Mouse (Mus musculus) ES-Bruce4 (cell line): ENCODE measurements around the gene Mesp2.

Source experiments
- CTCF ChIP-seq: IDR thresholded peaks from one replicate; pipeline ENCODE4 v1.8.1; 2011; ENCODE audit warnings: low read depth, low read length
- POLR2A ChIP-seq: IDR thresholded peaks from one replicate; pipeline ENCODE4 v1.8.1; 2011; ENCODE audit warnings: low read length; ENCODE audit not compliant: insufficient read depth

DNA sequence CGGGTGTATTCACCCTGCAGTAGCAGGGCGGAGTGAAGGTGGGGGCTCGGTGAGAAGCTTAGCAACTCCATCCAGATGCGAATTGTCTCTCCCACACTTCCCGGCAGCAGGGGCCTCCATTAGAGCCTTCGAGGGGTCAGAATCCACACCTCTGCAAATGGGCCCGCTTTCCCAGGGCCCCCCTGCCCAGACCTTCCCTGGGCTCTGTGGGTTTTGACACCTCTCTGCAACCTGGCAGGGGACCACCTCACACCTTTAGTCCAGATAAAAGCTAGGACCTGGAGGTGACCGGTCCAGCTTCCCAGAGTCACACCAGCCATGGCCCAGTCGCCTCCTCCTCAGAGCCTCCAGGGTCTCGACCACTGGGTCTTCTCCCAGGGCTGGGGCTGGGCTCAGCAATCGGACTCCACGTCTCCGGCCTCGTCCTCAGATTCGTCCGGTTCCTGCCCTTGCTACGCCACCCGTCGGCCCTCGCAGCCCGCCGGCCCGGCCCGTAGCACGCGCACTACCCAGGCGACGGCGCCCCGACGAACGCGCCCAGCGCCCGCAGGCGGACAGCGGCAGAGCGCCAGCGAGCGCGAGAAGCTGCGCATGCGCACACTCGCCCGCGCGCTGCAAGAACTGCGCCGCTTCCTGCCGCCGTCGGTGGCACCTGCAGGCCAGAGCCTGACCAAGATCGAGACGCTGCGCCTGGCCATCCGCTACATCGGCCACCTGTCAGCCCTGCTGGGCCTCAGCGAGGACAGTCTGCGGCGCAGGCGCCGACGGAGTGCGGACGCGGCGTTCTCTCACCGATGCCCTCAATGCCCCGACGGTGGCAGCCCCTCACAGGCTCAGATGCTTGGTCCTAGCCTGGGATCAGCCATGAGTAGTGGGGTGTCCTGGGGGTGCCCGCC lies at the start of gene Mesp2:
- no peak for TF ChIP-seq POLR2A
- no peak for TF ChIP-seq CTCF
